20 mouse cellular contexts compared by ENCODE assay signal in the genomic region with DNA sequence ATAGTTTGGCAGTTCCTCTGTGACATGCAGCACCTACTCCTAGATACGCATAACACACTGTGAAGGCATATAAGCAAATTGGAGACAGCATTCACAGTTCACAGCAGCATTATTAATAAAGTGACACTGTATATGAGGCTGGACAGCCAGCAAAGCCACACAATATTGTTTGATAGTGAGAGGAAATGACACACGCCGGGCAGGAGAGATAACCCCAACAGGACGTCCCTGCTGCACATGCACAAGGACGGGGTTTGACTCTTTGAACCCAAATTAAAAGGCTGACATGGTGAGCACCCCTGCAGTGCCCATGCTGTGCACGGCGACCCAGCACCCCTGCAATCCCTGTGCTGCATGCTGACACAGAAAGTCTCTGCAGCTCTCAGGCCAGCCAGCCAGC. TPM values are rescaled to one million over a fixed set of nuclear protein-coding genes. Genes with fewer than 3 reads are reported as not detected.
DNase-seq lines count a peak whose midpoint lies in the region; ATAC-seq and TF ChIP-seq lines count a peak whose summit lies in the region.
"Had no signal": no experiment of that assay in that cellular context is flagged by ENCODE, and none has a peak within 500 bp of the region (broad histone marks: within the 10 kb centered on the region; RNA-seq: fewer than 3 reads in every experiment).

No protein-coding gene starts in this region.

- H3K9ac ChIP-seq in hindbrain, embryonic 13.5 days: no peak overlapping the region
- H3K9ac ChIP-seq in hindbrain, embryonic 16.5 days (ENCODE audit: low read depth, low read length): no peak overlapping the region
- no peak overlapping the region for H3K9ac ChIP-seq in liver, embryonic 14.5 days (replicated peaks)
- H3K9ac ChIP-seq: midbrain, embryonic 15.5 days; neural tube, embryonic 13.5 days had no signal

- TF ChIP-seq EP300 in liver, embryonic 14.5 days (IDR thresholded peaks at IDR 0.05; ENCODE audit: low read depth): 0 out of 2 replicates have a peak, but pooled peaks have one; percentile 23

- TF ChIP-seq CTCF in liver, embryonic 14.5 days (IDR thresholded peaks at IDR 0.05; ENCODE audit: low read depth): no peak

- no peak overlapping the region for H3K4me2 ChIP-seq in hindbrain, embryonic 13.5 days
- no peak overlapping the region for H3K4me2 ChIP-seq in hindbrain, embryonic 16.5 days (ENCODE audit: low read length)
- H3K4me2 ChIP-seq in liver, embryonic 14.5 days (ENCODE audit: low read depth): peak overlapping the region; percentile 28; the same call in 1 of the 2 replicates
- H3K4me2 ChIP-seq: midbrain, embryonic 15.5 days; neural tube, embryonic 13.5 days had no signal

- no peaks in the 10 kb centered on the region for H3K9me3 ChIP-seq in hindbrain, embryonic 13.5 days
- no peaks in the 10 kb centered on the region for H3K9me3 ChIP-seq in hindbrain, embryonic 16.5 days (ENCODE audit: control insufficient read depth, low read length)
- H3K9me3 ChIP-seq in liver, embryonic 14.5 days (ENCODE audit: control insufficient read depth, low read length): no peaks in the 10 kb centered on the region
- H3K9me3 ChIP-seq: hindbrain, embryonic 10.5 days; midbrain, embryonic 15.5 days; neural tube, embryonic 13.5 days had no signal

- H3K4me3 ChIP-seq in hindbrain, embryonic 13.5 days: no peak overlapping the region
- no peak overlapping the region for H3K4me3 ChIP-seq in hindbrain, embryonic 16.5 days (ENCODE audit: low read length)
- no peak overlapping the region for H3K4me3 ChIP-seq in liver, embryonic 14.5 days (ENCODE audit: insufficient read depth in 1 of 2, low read depth in 2 of 2, low read length in 2 of 2)
- H3K4me3 ChIP-seq: gastrocnemius, adult 2 months; hindbrain, embryonic 10.5 days; midbrain, embryonic 15.5 days; neural tube, embryonic 13.5 days had no signal

- DNase-seq in retina, postnatal 1 day: peak; percentile 9
- DNase-seq in retina, embryonic 14.5 days (ENCODE audit: low spot score): no peak
- DNase-seq in liver, embryonic 14.5 days (ENCODE audit: low read depth in 3 of 3, low spot score in 3 of 3): no peak
- no peak for DNase-seq in kidney, postnatal 25 days
- no peak for DNase-seq in ovary, adult 18-20 months (ENCODE audit: low spot score)
- DNase-seq in embryo, embryonic 10 days (ENCODE audit: low spot score): no peak
- DNase-seq: adrenal gland, postnatal 36 days; cerebellum, adult 9-10 months; gastrocnemius, adult 2 months; kidney, postnatal 36 days; layer of hippocampus, postnatal 36 days had no signal

- no peaks in the 10 kb centered on the region for H3K27me3 ChIP-seq in hindbrain, embryonic 13.5 days
- H3K27me3 ChIP-seq in hindbrain, embryonic 16.5 days (replicated peaks; ENCODE audit: control insufficient read depth, insufficient read depth, low read length): no peaks in the 10 kb centered on the region
- H3K27me3 ChIP-seq in liver, embryonic 14.5 days (ENCODE audit: control insufficient read depth, insufficient read depth, low read length): no peaks in the 10 kb centered on the region
- H3K27me3 ChIP-seq: midbrain, embryonic 15.5 days; neural tube, embryonic 13.5 days had no signal

- H3K36me3 ChIP-seq in hindbrain, embryonic 13.5 days: no peaks in the 10 kb centered on the region
- no peaks in the 10 kb centered on the region for H3K36me3 ChIP-seq in hindbrain, embryonic 16.5 days (ENCODE audit: control insufficient read depth, insufficient read depth, low read length)
- no peaks in the 10 kb centered on the region for H3K36me3 ChIP-seq in liver, embryonic 14.5 days (replicated peaks; ENCODE audit: control insufficient read depth, insufficient read depth, low read depth)
- H3K36me3 ChIP-seq: hindbrain, embryonic 10.5 days; midbrain, embryonic 15.5 days; neural tube, embryonic 13.5 days had no signal

- H3K4me1 ChIP-seq in hindbrain, embryonic 13.5 days (replicated peaks): peaks cover 31% of the 10 kb centered on the region
- H3K4me1 ChIP-seq in hindbrain, embryonic 16.5 days (ENCODE audit: control insufficient read depth, insufficient read depth, low read depth, low read length): peaks cover 6% of the 10 kb centered on the region
- H3K4me1 ChIP-seq in liver, embryonic 14.5 days (replicated peaks; ENCODE audit: control insufficient read depth in 2 of 2, insufficient read depth in 2 of 2, low read length in 1 of 2): peaks cover 24 to 36% of the 10 kb centered on the region in 2 experiments

- 43% methylated on average over 7 of the region's 7 CpGs for WGBS in hindbrain, embryonic 13.5 days
- 61% methylated on average over 7 of the region's 7 CpGs for WGBS in hindbrain, embryonic 16.5 days
- WGBS in liver, embryonic 14.5 days (ENCODE audit: insufficient replicate concordance): 10% methylated on average over 7 of the region's 7 CpGs

- H3K27ac ChIP-seq in hindbrain, embryonic 13.5 days: peak overlapping the region; percentile 8; the same call in 1 of the 2 replicates
- no peak overlapping the region for H3K27ac ChIP-seq in hindbrain, embryonic 16.5 days (ENCODE audit: low read depth, low read length)
- no peak overlapping the region for H3K27ac ChIP-seq in liver, embryonic 14.5 days
- H3K27ac ChIP-seq: gastrocnemius, adult 2 months; hindbrain, embryonic 10.5 days; midbrain, embryonic 15.5 days; neural tube, embryonic 13.5 days; stomach, postnatal 0 days had no signal

- no peak for ATAC-seq in hindbrain, embryonic 13.5 days (ENCODE audit: low FRiP score)
- no peak for ATAC-seq in hindbrain, embryonic 16.5 days
- no peak for ATAC-seq in liver, embryonic 14.5 days (ENCODE audit: insufficient read depth)
- ATAC-seq: CD4-positive, CD25-positive, alpha-beta regulatory T cell, adult 4 months; forebrain, embryonic 14.5 days; intestine, postnatal 0 days; midbrain, embryonic 15.5 days had no signal

RNA-seq across cellular contexts. Expression of a gene that starts 17.5 kb away (rescaled TPM):
- polyA plus RNA-seq in hindbrain, embryonic 13.5 days (2015; fragmentation: Nextera tagmentation; extraction: Ambion mirVana): 134 and 137 TPM in 2 replicates
- 176 and 178 TPM in 2 replicates for polyA plus RNA-seq in hindbrain, embryonic 16.5 days (2015; fragmentation: Nextera tagmentation; extraction: Ambion mirVana)
- 3.1 and 4.2 TPM in 2 replicates for polyA plus RNA-seq in liver, embryonic 14.5 days (2012; rRNA removed)
- polyA plus RNA-seq in liver, embryonic 14.5 days (2014; fragmentation: Nextera tagmentation; extraction: Ambion mirVana): 5.0 and 5.6 TPM in 2 replicates

Comparison
In these comparisons a context has a peak if more than half of its experiments do, and no peak if none do; other contexts are left out.
1. RNA of a gene that starts 17.5 kb away (polyA plus RNA-seq): 176 to 178 TPM in hindbrain, embryonic 16.5 days and 134 to 137 TPM in hindbrain, embryonic 13.5 days; 3.1 to 5.6 TPM in liver, embryonic 14.5 days; every median in the first group is over 10 times any median in the second.